Mouse (Mus musculus): ENCODE results near the gene Cpne7.

DNA sequence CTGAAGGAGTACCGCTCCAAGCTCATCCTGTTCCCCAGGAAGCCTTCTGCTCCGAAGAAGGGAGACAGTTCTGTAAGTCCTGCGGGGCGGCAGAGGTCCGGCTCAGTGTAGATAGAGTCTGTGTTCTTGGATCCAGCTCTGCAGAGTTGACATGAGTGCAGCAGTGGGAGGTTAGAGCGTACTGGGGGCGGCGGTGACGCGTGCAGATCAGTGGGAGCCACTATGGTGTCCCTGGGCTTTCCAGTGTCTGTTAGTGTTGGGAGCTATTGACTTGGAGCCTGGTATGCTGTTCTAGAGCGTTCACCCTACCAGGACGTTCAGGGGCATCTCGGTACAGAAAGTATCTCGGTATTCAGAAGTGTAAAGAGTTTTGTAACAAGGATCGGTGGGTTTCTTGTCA lies 13.9 kb upstream of the Cpne7 start:
- TF ChIP-seq CTCF (IDR thresholded peaks at IDR 0.05; ENCODE audit: low read depth, low read length), result no peak
- TF ChIP-seq EP300 (IDR thresholded peaks at IDR 0.05; ENCODE audit: insufficient read depth, low read depth, low read length), result no peak

Data from ES-Bruce4 (cell line).